8 mouse cellular contexts compared by ENCODE assay signal in the genomic region with DNA sequence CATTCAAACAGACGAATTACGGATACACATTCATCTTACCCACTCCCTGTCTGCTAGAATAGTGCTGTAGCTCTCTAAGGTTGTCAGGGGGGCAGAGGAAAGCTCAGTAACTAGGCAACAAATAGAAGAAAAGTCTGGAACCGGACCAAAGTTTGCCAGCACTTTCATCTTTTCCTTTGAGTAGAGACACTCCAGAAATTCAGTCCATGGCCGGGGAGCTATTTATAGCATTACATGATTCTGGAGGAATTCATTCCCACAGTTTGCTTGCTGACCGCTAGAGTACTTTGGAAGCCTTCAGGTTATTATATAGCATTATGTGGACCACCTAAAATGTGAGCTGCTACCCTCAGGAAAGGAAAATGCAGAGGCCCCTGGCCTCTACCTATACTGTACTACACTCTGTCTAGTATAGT. TPM values are rescaled to one million over a fixed set of nuclear protein-coding genes. Genes with fewer than 3 reads are reported as not detected.
DNase-seq lines count a peak whose midpoint lies in the region; ATAC-seq lines count a peak whose summit lies in the region.

No protein-coding gene starts in this region.

- no peak for DNase-seq in frontal cortex, postnatal 25 days (ENCODE audit: low spot score in 2 of 2)
- DNase-seq in 3T3-L1 (ENCODE audit: low read depth, low spot score), result peak; percentile 44
- peak; percentile 49 for DNase-seq in heart, adult 9 months (ENCODE audit: low spot score in 2 of 2)
- peak; percentile 39 for DNase-seq in lung, postnatal 14 days
- DNase-seq in thymus, postnatal 0 days (ENCODE audit: low spot score), result no peak
- DNase-seq in cerebellum, adult 18-20 months, result no peak

- peak; percentile 74 for ATAC-seq in frontal cortex, adult (ENCODE audit: low TSS enrichment)
- no peak for ATAC-seq in monocyte, adult 5-6 weeks (replicated peaks; ENCODE audit: insufficient number of reproducible peaks, low FRiP score, low TSS enrichment, poor library complexity, severe bottlenecking)

RNA-seq across cellular contexts. Expression of a gene that starts 43.0 kb away (rescaled TPM):
- 30.5 and 39.5 TPM in 2 replicates for polyA plus RNA-seq in thymus, postnatal 0 days (2015; fragmentation: Nextera tagmentation; extraction: Ambion mirVana)
- 170 to 200 TPM (median 170 TPM) in 3 replicates for total RNA-seq in monocyte, adult 5-6 weeks (2017)

Comparison
In these comparisons a context has a peak if more than half of its experiments do, and no peak if none do; other contexts are left out.
1. DNase-seq: peak in 3T3-L1 (single experiment), heart, adult 9 months (2 of 2) and lung, postnatal 14 days (single experiment); none in frontal cortex, postnatal 25 days (0 of 2), thymus, postnatal 0 days (single experiment) and cerebellum, adult 18-20 months (0 of 2).